Mouse (Mus musculus) granulocyte monocyte progenitor cell, adult 5-6 weeks (primary cell): ENCODE measurements at regions not wholly inside any gene's neighbourhood (a gene's known extent, or its start where the extent isn't known, plus 50 kb on each side); places are given as distances from the start of the nearest gene placed in this dataset.

ENCODE experiments used
- ATAC-seq: replicated peaks from 2 replicates; pipeline ENCODE4 v1.8.0; 2016; ENCODE audit warnings: mild to moderate bottlenecking, moderate TSS enrichment, inconsistent platforms; ENCODE audit not compliant: poor library complexity, severe bottlenecking

DNA sequence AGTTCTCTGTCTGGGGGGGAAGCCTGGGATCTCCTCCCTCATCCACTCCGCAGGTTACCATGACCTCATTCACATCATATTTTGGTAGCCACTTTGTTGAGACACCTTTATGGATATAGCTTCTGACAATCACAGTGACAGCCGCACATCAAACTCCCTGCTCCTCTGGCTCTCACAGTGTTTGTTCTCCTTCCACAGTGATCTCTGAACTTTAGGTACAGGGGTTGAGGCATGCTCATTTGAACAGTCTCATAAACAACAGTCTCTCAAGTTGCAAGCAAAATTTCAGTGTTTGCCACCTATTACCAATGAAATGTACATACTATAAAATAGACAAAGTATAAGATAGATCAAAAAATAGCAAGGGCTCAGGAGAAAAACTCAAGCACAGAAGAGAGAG is 200.2 kb upstream of the Lyplal1 start:
- no peak for ATAC-seq

GRCm38 (mm10) chr1:186314180-186314579 is 197.1 kb upstream of the Lyplal1 start:
- ATAC-seq, result no peak

DNA sequence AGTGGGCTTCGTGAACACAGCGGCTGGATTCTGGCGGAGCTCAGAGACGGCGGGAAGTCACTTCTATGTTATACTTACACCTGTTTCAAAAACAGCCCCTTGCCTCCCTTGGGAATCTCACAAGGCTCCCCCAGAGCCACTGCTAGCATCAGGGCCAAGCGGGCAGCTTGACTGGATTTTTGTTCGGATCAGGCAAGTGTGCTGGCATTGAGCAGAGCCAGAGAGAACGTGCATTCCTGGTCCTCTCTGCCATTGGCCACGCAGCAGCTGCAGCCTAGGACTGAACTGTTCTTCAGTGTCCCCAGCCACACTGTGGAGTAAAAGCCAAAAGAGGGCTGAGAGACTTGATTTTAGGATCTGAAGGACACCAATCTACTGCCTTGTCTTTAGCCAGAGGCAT is 195.6 kb upstream of the Lyplal1 start:
- ATAC-seq, result no peak

GRCm38 (mm10) chr1:186312008-186312407 is 194.9 kb upstream of the Lyplal1 start:
- ATAC-seq, result no peak

DNA sequence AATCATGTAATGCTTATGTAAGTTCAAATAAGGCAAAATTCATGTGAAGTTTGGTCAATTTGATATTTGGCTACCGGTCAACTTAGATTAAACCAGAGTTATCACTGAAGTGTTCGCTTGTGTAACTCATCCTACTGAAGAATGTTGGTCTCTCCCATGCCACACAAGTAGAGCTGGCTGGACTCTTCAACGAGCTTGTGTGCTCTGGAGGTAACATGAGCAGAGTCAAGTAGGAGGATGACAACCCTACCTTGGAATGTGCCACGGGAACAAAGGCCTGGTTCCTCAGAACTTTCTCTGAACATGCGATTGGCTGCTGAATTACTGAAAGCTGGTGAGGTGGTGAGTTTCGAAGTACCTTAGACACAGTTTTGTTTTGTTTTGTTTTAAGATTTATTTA is 190.5 kb upstream of the Lyplal1 start:
- no peak for ATAC-seq

- ATAC-seq, result no peak
These were observed 180.4 kb upstream of the Lyplal1 start for GRCm38 (mm10) chr1:186297464-186297863.

DNA sequence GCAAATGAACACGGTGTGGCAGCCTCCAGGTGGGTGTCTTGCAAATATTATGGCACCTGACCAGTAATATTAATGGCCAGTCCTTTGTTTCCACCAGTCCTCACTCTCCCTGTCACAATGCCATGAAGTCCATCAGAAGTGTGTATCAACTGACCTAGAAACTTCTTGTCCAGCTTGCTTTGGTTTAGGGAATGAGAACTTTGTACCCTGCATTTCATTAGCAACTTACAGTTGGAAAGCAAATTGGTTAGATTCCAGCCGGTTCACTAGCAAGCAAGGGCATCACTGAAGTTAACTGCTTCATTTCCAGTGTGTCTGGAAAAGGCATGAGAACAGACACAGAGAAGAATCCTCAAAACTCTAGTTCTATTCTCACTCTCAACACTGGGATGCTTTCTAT is 178.1 kb upstream of the Lyplal1 start:
- ATAC-seq, result no peak

DNA sequence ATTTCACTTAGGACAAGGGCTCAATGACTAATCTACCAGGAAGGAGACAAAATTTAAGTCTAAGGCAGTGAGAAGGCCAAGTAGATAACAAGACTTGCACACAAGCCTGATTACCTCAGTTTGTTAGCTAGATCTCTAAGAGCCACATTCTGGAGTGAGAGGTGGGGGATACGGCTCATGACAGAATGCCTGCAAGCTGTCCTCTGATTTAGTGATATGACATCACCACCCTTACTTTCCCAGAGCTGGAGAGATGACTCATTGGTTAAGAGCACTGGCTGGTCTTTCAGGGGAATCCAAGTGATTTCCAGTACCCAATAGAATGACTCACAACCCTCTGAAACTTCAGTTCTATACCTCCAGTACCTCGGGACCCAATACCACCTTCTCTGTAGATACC is 177.5 kb upstream of the Lyplal1 start:
- no peak for ATAC-seq

DNA sequence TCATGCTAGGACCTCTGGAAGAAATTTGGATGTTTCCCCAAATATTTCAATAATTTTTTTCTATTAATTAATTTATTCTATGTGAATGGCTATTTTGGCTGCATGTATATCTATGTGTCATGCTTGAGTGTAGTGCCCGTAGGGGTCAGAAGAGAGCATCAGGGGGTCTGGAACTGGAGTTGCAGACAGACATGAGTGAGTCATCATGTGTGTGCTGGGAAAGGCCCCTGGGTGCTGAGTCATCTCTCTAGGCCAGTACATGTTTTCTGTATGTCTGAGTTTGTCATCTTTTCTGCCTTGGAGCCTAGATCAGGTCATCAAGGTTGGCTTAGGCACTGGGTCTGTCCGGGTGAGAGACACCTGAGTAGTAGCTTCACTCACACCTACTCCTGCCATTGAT is 172.0 kb upstream of the Lyplal1 start:
- ATAC-seq, result no peak

GRCm38 (mm10) chr1:186287831-186288230 is 170.7 kb upstream of the Lyplal1 start:
- no peak for ATAC-seq

DNA sequence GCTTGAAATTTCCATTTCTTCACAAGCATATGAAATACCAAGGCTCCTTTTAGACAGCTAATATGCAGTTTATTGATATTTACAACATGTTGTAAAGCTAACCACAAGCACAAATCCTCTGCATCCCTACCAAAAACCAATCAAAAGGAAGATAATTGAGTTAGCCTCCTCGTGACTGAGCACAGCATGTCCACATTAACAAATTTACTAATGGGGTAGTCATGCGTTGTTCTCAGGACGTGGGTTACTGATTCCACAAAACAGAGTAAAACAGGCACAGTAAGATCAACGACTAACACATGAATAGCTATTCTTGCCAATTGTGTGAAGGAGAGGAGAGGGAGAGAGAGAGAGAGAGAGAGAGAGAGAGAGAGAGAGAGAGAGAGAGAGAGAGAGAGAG is 169.3 kb upstream of the Lyplal1 start:
- no peak for ATAC-seq

- ATAC-seq, result no peak
These were observed 161.0 kb upstream of the Lyplal1 start for GRCm38 (mm10) chr1:186277981-186278634.

DNA sequence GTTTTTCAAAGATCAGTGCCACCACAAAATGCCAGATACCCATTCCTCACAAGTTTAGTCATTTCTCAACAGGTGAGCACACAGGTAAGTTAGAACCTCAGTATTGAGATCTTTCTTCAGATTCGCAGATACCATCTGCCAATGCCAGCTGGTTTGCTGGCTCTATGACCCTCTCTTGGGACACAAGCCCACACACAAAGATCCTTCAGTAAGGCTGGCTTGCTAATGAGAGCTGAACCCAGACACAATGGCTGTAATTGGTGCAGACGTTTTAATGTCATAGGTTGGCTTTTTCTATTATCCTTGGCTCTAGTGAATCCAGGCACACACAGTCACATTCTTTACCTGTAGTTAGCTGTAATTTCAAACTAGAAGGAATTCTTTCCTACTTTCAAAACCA is 154.3 kb upstream of the Lyplal1 start:
- ATAC-seq, result no peak

- no peak for ATAC-seq
These were observed 150.2 kb upstream of the Lyplal1 start for GRCm38 (mm10) chr1:186267317-186267716.

DNA sequence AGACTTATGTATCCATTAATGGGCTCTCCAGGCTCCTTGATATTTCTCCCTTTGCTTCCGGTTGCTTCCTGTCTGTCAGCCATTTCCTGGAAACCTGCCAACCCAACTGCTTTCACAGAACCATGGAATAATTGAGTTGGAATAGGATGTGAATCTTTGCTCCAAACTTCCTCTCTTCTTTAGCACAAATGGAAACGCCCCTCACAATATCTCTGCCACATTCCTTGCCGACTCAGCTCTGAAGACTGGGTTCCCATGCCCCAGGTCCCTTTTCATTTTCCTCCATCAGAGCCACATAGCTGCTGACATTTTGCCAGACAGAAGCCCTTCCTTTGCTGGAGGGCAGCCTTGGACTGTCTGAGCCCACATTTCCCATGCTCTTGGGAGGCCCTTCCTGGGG is 147.5 kb upstream of the Lyplal1 start:
- no peak for ATAC-seq

DNA sequence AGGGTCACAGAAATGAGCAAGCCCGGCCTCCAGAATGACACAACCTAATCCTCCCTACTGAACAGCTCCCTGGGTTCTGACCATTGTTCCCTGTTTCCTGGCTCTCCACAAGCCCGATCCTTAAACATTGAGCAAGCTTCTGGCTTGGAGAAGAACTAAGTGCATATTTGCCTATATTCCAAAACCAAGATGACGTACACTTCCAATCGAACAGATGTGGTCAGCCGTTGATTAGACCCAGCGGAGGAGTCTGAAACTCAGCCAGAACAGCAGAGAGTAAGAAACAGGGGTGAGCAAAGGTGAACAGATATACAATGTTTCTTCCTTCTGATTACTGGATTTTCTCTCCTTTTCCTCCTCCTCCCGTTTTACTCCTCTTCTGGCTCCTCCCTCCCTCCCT is 146.8 kb upstream of the Lyplal1 start:
- ATAC-seq, result no peak

- ATAC-seq, result no peak
These were observed 146.1 kb upstream of the Lyplal1 start for GRCm38 (mm10) chr1:186263196-186263595.

DNA sequence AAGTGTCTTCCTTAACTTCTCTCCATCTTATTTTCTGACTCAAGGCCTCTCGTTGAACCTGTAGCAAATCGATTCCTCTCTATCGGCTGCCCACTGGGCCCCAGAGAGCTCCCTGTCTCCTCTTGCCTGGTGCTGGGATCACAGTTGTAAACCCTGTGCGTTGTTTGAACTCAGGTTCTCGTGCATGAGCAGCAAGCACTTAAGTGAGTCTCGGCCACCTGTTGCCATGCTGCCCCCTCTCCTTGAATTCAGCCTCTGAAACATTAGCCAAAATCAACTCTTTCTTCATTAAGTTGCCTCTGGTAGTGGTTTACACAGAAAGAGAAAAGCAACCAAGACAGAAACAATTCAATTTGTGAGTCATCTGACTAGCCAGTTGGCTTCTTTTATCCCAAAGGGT is 144.9 kb upstream of the Lyplal1 start:
- ATAC-seq, result no peak

DNA sequence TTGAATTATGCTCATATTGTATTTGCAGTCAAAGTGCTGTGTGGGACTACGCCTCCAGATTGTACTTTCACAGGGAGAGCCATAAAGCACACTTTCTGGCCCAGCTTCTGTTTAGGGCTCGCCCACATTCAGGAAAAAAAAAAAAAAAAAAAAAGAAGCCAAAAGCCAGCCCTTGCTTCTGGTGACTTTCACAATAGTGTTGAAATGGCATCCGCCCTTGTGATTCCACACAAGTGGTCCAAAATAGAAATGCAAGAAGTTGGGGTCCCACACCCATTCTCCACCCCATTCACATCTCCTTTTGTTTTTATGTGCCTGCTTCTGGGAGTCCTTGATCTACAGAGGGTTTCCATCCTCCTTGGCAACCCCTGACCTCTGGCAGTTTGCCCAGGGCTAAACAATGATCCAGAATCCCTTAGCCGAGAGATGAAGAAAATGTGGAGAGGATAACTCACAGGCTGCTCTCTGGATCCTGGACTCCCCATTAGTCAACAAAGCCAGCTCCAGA is 144.3 kb upstream of the Lyplal1 start:
- ATAC-seq, result no peak

DNA sequence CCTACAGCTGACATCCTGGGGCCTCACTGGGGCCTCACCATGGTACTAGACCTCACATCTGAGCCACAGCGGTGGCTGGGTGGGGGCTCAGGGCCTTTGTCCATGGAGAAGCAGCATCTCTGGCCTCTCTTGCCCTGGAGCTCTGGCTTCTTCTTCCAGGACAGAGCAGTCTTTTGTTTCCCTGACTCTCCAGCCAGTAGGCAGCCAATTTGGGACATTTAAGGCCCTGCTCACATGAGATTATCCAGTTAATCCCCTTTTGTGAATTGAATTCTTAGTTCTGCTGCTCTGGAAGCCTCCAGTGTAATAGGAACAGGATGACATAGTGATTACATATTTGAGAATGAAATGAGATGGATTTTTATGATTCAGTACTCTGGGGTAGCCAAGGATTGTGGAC is 140.5 kb upstream of the Lyplal1 start:
- no peak for ATAC-seq

DNA sequence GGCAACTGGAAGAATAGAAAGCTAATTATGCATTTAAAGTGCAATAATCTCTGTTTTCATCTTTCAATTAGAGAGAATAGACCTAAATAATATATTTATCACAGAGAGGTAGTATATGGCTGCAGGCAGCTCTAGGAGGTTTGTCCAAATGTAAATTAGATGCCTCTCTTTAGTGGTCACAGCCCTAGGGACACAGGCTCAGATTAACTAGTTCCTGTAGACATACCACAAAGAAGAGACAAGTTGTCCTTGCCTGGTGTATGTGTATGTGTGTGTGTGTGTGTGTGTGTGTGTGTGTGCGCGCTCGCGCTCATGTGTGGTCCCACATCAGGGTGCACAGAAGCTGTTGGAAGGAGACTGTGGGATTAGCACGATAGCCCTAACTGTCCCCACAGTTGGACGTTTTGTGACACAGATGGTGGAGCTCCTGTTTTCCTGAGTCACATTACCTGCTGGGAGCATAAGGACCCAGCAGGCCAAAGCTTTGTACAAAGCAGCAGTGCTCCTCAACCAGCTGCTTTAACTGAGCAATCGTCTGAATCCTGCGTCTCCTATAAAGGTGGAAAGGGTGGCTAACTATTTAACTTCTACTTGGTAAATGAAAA is 138.5 kb upstream of the Lyplal1 start:
- ATAC-seq, result no peak

DNA sequence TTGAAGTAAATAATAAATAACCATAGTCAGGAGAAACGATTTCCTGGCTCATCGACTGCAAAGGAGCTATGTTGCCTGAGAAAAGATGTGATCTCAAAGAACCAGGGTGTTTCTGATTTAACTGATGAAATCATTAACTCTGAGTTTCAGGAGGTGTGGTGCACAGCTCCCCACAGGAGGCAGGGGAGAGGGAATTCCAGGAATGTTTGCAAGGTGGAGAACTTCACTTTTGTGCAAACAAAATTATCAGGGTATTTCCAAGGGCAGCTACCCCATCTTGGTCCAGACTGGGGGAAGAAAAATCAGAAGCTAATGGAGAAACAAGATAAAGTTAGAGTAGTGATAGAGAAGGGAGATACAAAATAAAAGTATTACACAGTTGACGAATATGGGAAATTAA is 137.4 kb upstream of the Lyplal1 start:
- no peak for ATAC-seq
